Mouse (Mus musculus): Measurements from ENCODE around the gene Angptl1.

Angptl1 gene

GRCm38 (mm10) chr1:156884782-156885181 lies 46.4 kb downstream of the Angptl1 start:
- DNase-seq: no peak

GRCm38 (mm10) chr1:156885879-156886278 lies 47.5 kb downstream of the Angptl1 start:
- no peak for DNase-seq

GRCm38 (mm10) chr1:156888830-156889229 lies 50.5 kb downstream of the Angptl1 start:
- no peak for DNase-seq

- no peak for DNase-seq
Measured at GRCm38 (mm10) chr1:156891561-156891960, 53.2 kb downstream of the Angptl1 start.

- no peak for DNase-seq
Measured at GRCm38 (mm10) chr1:156901689-156902088, 63.3 kb downstream of the Angptl1 start.

- no peak for DNase-seq
Measured at GRCm38 (mm10) chr1:156903899-156904298, 65.5 kb downstream of the Angptl1 start.

GRCm38 (mm10) chr1:156905660-156906059 lies 67.3 kb downstream of the Angptl1 start:
- no peak for DNase-seq

GRCm38 (mm10) chr1:156909265-156909664 lies 70.9 kb downstream of the Angptl1 start:
- DNase-seq: no peak

- DNase-seq: no peak
Measured at GRCm38 (mm10) chr1:156909866-156910265, 71.5 kb downstream of the Angptl1 start.
